In genomic region chr8:123317781-123318466, GRCm38 (mm10) we compare ENCODE assay signal across 8 mouse cellular contexts. TPM values are rescaled to one million over a fixed set of nuclear protein-coding genes. Genes with fewer than 3 reads are reported as not detected.
DNase-seq lines count a peak whose midpoint lies in the region; ATAC-seq and TF ChIP-seq lines count a peak whose summit lies in the region.

No protein-coding gene starts in this region.

- intact Hi-C loops in left cerebral cortex, adult 2 months (cut with DNase I) = loop anchor here (2.0 kb wide), 1 partner anchor 35 kb away; no protein-coding TSS in a partner anchor

- 5% methylated on average over 21 of the region's 21 CpGs for WGBS in embryonic facial prominence, embryonic 13.5 days
- WGBS in intestine, embryonic 14.5 days = 6% methylated on average over 18 of the region's 21 CpGs
- WGBS in midbrain, postnatal 0 days = 6% methylated on average over 21 of the region's 21 CpGs

- H3K4me1 ChIP-seq in embryonic facial prominence, embryonic 13.5 days = peaks cover 17% of the 10 kb centered on the region
- peaks cover 4% of the 10 kb centered on the region; the same call in 1 of the 2 replicates for H3K4me1 ChIP-seq in intestine, embryonic 14.5 days (replicated peaks; ENCODE audit: control insufficient read depth, insufficient read depth, low read length)
- no peaks in the 10 kb centered on the region for H3K4me1 ChIP-seq in midbrain, postnatal 0 days (ENCODE audit: insufficient read depth, low read length)

- peak overlapping the region; percentile 89 for H3K4me2 ChIP-seq in embryonic facial prominence, embryonic 13.5 days
- H3K4me2 ChIP-seq in intestine, embryonic 14.5 days (ENCODE audit: low read length) = peak overlapping the region; percentile 88
- peak overlapping the region; percentile 95 for H3K4me2 ChIP-seq in midbrain, postnatal 0 days (ENCODE audit: low read depth, low read length, poor library complexity, severe bottlenecking)

- H3K9me3 ChIP-seq in embryonic facial prominence, embryonic 13.5 days = no peaks in the 10 kb centered on the region
- H3K9me3 ChIP-seq in intestine, embryonic 14.5 days (ENCODE audit: control insufficient read depth, low read length) = no peaks in the 10 kb centered on the region
- H3K9me3 ChIP-seq in midbrain, postnatal 0 days (ENCODE audit: low read length) = no peaks in the 10 kb centered on the region

- ATAC-seq in embryonic facial prominence, embryonic 13.5 days (ENCODE audit: insufficient number of reproducible peaks, insufficient read depth, low FRiP score, low TSS enrichment, low read depth) = peak; percentile 60
- peak; percentile 79 for ATAC-seq in intestine, embryonic 14.5 days (replicated peaks; ENCODE audit: low FRiP score, low TSS enrichment, low read depth)
- ATAC-seq in midbrain, postnatal 0 days (ENCODE audit: low FRiP score) = peak; percentile 42; the same call in 1 of the 2 replicates

- H3K4me3 ChIP-seq in left cerebral cortex, adult 2 months = peak overlapping the region; percentile 45
- peak overlapping the region; percentile 67 for H3K4me3 ChIP-seq in embryonic facial prominence, embryonic 13.5 days
- peak overlapping the region; percentile 48 for H3K4me3 ChIP-seq in intestine, embryonic 14.5 days (ENCODE audit: low read depth, low read length)
- peak overlapping the region; percentile 48 for H3K4me3 ChIP-seq in midbrain, postnatal 0 days (ENCODE audit: low read depth, low read length)

- DNase-seq in left cerebral cortex, adult 2 months (ENCODE audit: extremely low spot score in 1 of 2, low spot score in 2 of 2) = no peak
- no peak for DNase-seq in left cerebral cortex, adult 9 months (ENCODE audit: low spot score in 2 of 2)
- DNase-seq in intestine, embryonic 14.5 days (ENCODE audit: low spot score) = no peak
- DNase-seq in midbrain, postnatal 0 days (ENCODE audit: low spot score) = no peak
- no peak for DNase-seq in layer of hippocampus, adult 11-12 months (ENCODE audit: low spot score)
- no peak for DNase-seq in Muller cell, postnatal 12 days (ENCODE audit: inconsistent ontology term)
- DNase-seq in cerebellum, postnatal 10 days = no peak

- H3K9ac ChIP-seq in embryonic facial prominence, embryonic 13.5 days = peak overlapping the region; percentile 79
- H3K9ac ChIP-seq in intestine, embryonic 14.5 days (ENCODE audit: low read length) = peak overlapping the region; percentile 67
- no peak overlapping the region; the same call in 1 of the 2 replicates for H3K9ac ChIP-seq in midbrain, postnatal 0 days (replicated peaks; ENCODE audit: low read length, poor library complexity, severe bottlenecking)

- no peak for TF ChIP-seq CTCF in left cerebral cortex, adult 2 months (IDR thresholded peaks at IDR 0.05)
- TF ChIP-seq CTCF in midbrain, postnatal 0 days (IDR thresholded peaks at IDR 0.05) = no peak

- no peaks in the 10 kb centered on the region for H3K27me3 ChIP-seq in embryonic facial prominence, embryonic 13.5 days
- H3K27me3 ChIP-seq in intestine, embryonic 14.5 days (replicated peaks; ENCODE audit: control insufficient read depth, insufficient read depth, low read length) = no peaks in the 10 kb centered on the region
- no peaks in the 10 kb centered on the region for H3K27me3 ChIP-seq in midbrain, postnatal 0 days (ENCODE audit: insufficient read depth, low read length)

- H3K27ac ChIP-seq in left cerebral cortex, adult 2 months = no peak overlapping the region
- H3K27ac ChIP-seq in embryonic facial prominence, embryonic 13.5 days = no peak overlapping the region
- H3K27ac ChIP-seq in intestine, embryonic 14.5 days (ENCODE audit: low read depth) = no peak overlapping the region
- no peak overlapping the region for H3K27ac ChIP-seq in midbrain, postnatal 0 days (ENCODE audit: low read depth, low read length)

- 0 out of 2 replicates have a peak, but pooled peaks cover 3% of the 10 kb centered on the region for H3K36me3 ChIP-seq in embryonic facial prominence, embryonic 13.5 days
- H3K36me3 ChIP-seq in intestine, embryonic 14.5 days (ENCODE audit: control insufficient read depth, insufficient read depth, low read length) = no peaks in the 10 kb centered on the region
- H3K36me3 ChIP-seq in midbrain, postnatal 0 days (ENCODE audit: insufficient read depth, low read length) = no peaks in the 10 kb centered on the region

RNA-seq across cellular contexts. Expression of gene Fanca, which starts 0.5 kb away (rescaled TPM):
- 1 to 10 TPM; 3.1 to 3.7 TPM for total RNA-seq in left cerebral cortex, adult 2 months (2021)
- 27.2 and 28.8 TPM in 2 replicates for polyA plus RNA-seq in embryonic facial prominence, embryonic 13.5 days (2015; fragmentation: Nextera tagmentation; extraction: Ambion mirVana)
- polyA plus RNA-seq in intestine, embryonic 14.5 days (2014; fragmentation: Nextera tagmentation; extraction: Ambion mirVana) = 29.8 and 32.0 TPM in 2 replicates
- total RNA-seq in midbrain, postnatal 0 days (2014; rRNA removed) = 4.2 and 17.6 TPM in 2 replicates
- 3.0 and 3.3 TPM in 2 replicates for polyA plus RNA-seq in midbrain, postnatal 0 days (2015; fragmentation: Nextera tagmentation; extraction: Ambion mirVana)

RNA-seq across cellular contexts. Expression of gene Spire2, which starts 14.6 kb away (rescaled TPM):
- 10 to 100 TPM; 14.1 to 19.5 TPM for total RNA-seq in left cerebral cortex, adult 2 months (2021)
- polyA plus RNA-seq in embryonic facial prominence, embryonic 13.5 days (2015; fragmentation: Nextera tagmentation; extraction: Ambion mirVana) = 1.9 and 2.2 TPM in 2 replicates
- polyA plus RNA-seq in intestine, embryonic 14.5 days (2014; fragmentation: Nextera tagmentation; extraction: Ambion mirVana) = 1.8 and 2.9 TPM in 2 replicates
- 35.7 and 44.1 TPM in 2 replicates for total RNA-seq in midbrain, postnatal 0 days (2014; rRNA removed)
- 28.0 and 28.2 TPM in 2 replicates for polyA plus RNA-seq in midbrain, postnatal 0 days (2015; fragmentation: Nextera tagmentation; extraction: Ambion mirVana)

RNA-seq across cellular contexts. Expression of gene Tcf25, which starts 55.6 kb away (rescaled TPM):
- total RNA-seq in left cerebral cortex, adult 2 months (2021) = 100 to 1,000 TPM; 586 to 610 TPM
- 148 and 162 TPM in 2 replicates for polyA plus RNA-seq in embryonic facial prominence, embryonic 13.5 days (2015; fragmentation: Nextera tagmentation; extraction: Ambion mirVana)
- 164 and 170 TPM in 2 replicates for polyA plus RNA-seq in intestine, embryonic 14.5 days (2014; fragmentation: Nextera tagmentation; extraction: Ambion mirVana)
- total RNA-seq in midbrain, postnatal 0 days (2014; rRNA removed) = 538 and 541 TPM in 2 replicates
- 413 and 416 TPM in 2 replicates for polyA plus RNA-seq in midbrain, postnatal 0 days (2015; fragmentation: Nextera tagmentation; extraction: Ambion mirVana)
